Mouse (Mus musculus) central nervous system, embryonic 14 days (tissue): Measurements from ENCODE around the gene Rps6ka4. TPM values are rescaled to one million over a fixed set of nuclear protein-coding genes. Genes with fewer than 3 reads are reported as not detected.

Experiments used
- polyA plus RNA-seq: library from polyadenylated mRNA; depleted of rRNA; stranded (reverse); fragments of >200 nt; gene quantifications from 2 replicates; pipeline ENCODE4 v1.2.3, GENCODE M21; 2012; rRNA removed

The Rps6ka4 gene
- 5.8 and 10.8 TPM in 2 replicates for polyA plus RNA-seq

GRCm38 (mm10) chr19:6840475-6841291 is at the start of gene Rps6ka4:
Rps6ka4 (minus strand) TSS chr19:6840636.

GRCm38 (mm10) chr19:6858031-6858430 is 17.6 kb upstream of the Rps6ka4 start, which contains the start of gene Ccdc88b:
Ccdc88b (minus strand) TSS chr19:6858211.

Other genes starting within 250 kb of the Rps6ka4 start
- gene Ccdc88b, start 17.6 kb upstream of the Rps6ka4 start, polyA plus RNA-seq: 1.2 and 1.5 TPM in 2 replicates
- 154 and 159 TPM in 2 replicates for gene Trmt112, start 69.1 kb upstream of the Rps6ka4 start, polyA plus RNA-seq
- 175 and 190 TPM in 2 replicates for gene Prdx5, start 69.5 kb upstream of the Rps6ka4 start, polyA plus RNA-seq
- gene Esrra, start 81.2 kb upstream of the Rps6ka4 start, polyA plus RNA-seq: 32.1 and 36.0 TPM in 2 replicates
- 1.3 and 2.5 TPM in 2 replicates for gene Catsperz, start 84.7 kb upstream of the Rps6ka4 start, polyA plus RNA-seq
- 1.2 and 1.7 TPM in 2 replicates for gene Kcnk4, start 93.9 kb upstream of the Rps6ka4 start, polyA plus RNA-seq
- gene Bad, start 101.2 kb upstream of the Rps6ka4 start, polyA plus RNA-seq: 66.9 and 72.7 TPM in 2 replicates
- gene Gpr137, start 101.8 kb upstream of the Rps6ka4 start, polyA plus RNA-seq: 68.1 and 72.4 TPM in 2 replicates
- 339 and 374 TPM in 2 replicates for gene Ppp1r14b, start 134.3 kb upstream of the Rps6ka4 start, polyA plus RNA-seq
- gene Plcb3, start 135.8 kb upstream of the Rps6ka4 start, polyA plus RNA-seq: 26.2 and 38.2 TPM in 2 replicates
- 61.1 and 75.9 TPM in 2 replicates for gene Fkbp2, start 139.9 kb upstream of the Rps6ka4 start, polyA plus RNA-seq
- gene Vegfb, start 147.0 kb upstream of the Rps6ka4 start, polyA plus RNA-seq: 30.0 and 38.5 TPM in 2 replicates
- 30.4 and 31.6 TPM in 2 replicates for gene Dnajc4, start 151.9 kb upstream of the Rps6ka4 start, polyA plus RNA-seq
- gene Nudt22, start 155.5 kb upstream of the Rps6ka4 start, polyA plus RNA-seq: 16.0 and 16.1 TPM in 2 replicates
- gene Trpt1, start 155.5 kb upstream of the Rps6ka4 start, polyA plus RNA-seq: 16.4 and 18.5 TPM in 2 replicates
- 5.4 and 5.5 TPM in 2 replicates for gene Fermt3, start 178.8 kb upstream of the Rps6ka4 start, polyA plus RNA-seq
- gene Stip1, start 199.3 kb upstream of the Rps6ka4 start, polyA plus RNA-seq: 177 and 196 TPM in 2 replicates
- gene Macrod1, start 216.2 kb upstream of the Rps6ka4 start, polyA plus RNA-seq: 5.6 and 9.3 TPM in 2 replicates